Mouse (Mus musculus) Patski (cell line): ENCODE results near the gene Zfp940. TPM values are rescaled to one million over a fixed set of nuclear protein-coding genes. Genes with fewer than 3 reads are reported as not detected.

Experiments used
- ATAC-seq: fragments of 100-300 bp; one replicate; pipeline ENCODE4 v1.8.0; 2021
- CTCF ChIA-PET: fragments of 350-600 bp; sonication (Branson Sonifier 250); formaldehyde crosslinking; loops from one replicate; lab custom pipeline; 2022; ENCODE audit warnings: inconsistent platforms; lab: Charles Lee
- POLR2A ChIA-PET: fragments of 350-600 bp; sonication (Branson Sonifier 250); formaldehyde crosslinking; loops from one replicate; lab custom pipeline; 2022; ENCODE audit warnings: antibody characterized with exemption, inconsistent platforms; lab: Charles Lee
- DNase-seq: peaks from one replicate; pipeline ENCODE4 v3.0.0-alpha.2; 2011; ENCODE audit warnings: low read depth, low spot score
- H3K27me3 ChIP-seq: fragments of 371-371 bp; one replicate; pipeline ENCODE4 v1.5.1; 2021
- CTCF ChIP-seq: fragments of 100-300 bp; IDR thresholded peaks from one replicate; pipeline ENCODE4 v1.5.1; 2021
- in situ Hi-C: fragments of 300-500 bp; cut with MboI; formaldehyde crosslinking; loops from 3 replicates; pipeline ENCODE4 v1.11.1; 2018; ENCODE audit warnings: low pct_unique_long_range_greater_than_20kb, mixed read lengths
- polyA plus RNA-seq: library from polyadenylated mRNA; unstranded; gene quantifications from one replicate; pipeline ENCODE4 v1.2.3, GENCODE M21; 2021

Zfp940 gene
- polyA plus RNA-seq, 1 experiment from 2014 or later = 6.1 TPM

- ATAC-seq = no peak
- ChIA-PET CTCF (interaction anchor here (1.5 kb wide), 1 partner anchor 63 kb away, joined by 3 read pairs; no protein-coding TSS in a partner anchor), POLR2A (no interaction called here)
- DNase-seq = peak; percentile 25
- H3K27me3 ChIP-seq = no peaks in the 10 kb centered on the region
- in situ Hi-C loops = no loop called here
- TF ChIP-seq CTCF = no peak
Observed at GRCm38 (mm10) chr7:29844616-29845015, 8.9 kb downstream of the Zfp940 start.

GRCm38 (mm10) chr7:29842105-29842504 lies 11.4 kb downstream of the Zfp940 start:
- no peak for ATAC-seq
- DNase-seq = no peak
- H3K27me3 ChIP-seq = no peaks in the 10 kb centered on the region
- POLR2A ChIA-PET = no interaction called here
- in situ Hi-C loops = no loop called here
- no peak for TF ChIP-seq CTCF
- CTCF ChIA-PET = no interaction called here

GRCm38 (mm10) chr7:29839256-29839655 lies 14.2 kb downstream of the Zfp940 start:
- ChIA-PET CTCF (interaction anchor here (1.2 kb wide), 1 partner anchor 9 kb away, joined by 3 read pairs; no protein-coding TSS in a partner anchor), POLR2A (no interaction called here)
- no peak for TF ChIP-seq CTCF
- in situ Hi-C loops = no loop called here
- ATAC-seq (no peak), DNase-seq (no peak)
- H3K27me3 ChIP-seq = no peaks in the 10 kb centered on the region

GRCm38 (mm10) chr7:29836816-29837215 lies 16.7 kb downstream of the Zfp940 start:
- H3K27me3 ChIP-seq = no peaks in the 10 kb centered on the region
- ATAC-seq (no peak), DNase-seq (no peak)
- in situ Hi-C loops = no loop called here
- CTCF ChIA-PET = interaction anchor here (0.9 kb wide), 1 partner anchor 21 kb away, joined by 3 read pairs; the partner anchor contains the start of gene Zfp790
- POLR2A ChIA-PET = interaction anchor here (0.6 kb wide), 1 partner anchor 1265 kb away, joined by 3 read pairs; no protein-coding TSS in a partner anchor
- no peak for TF ChIP-seq CTCF

GRCm38 (mm10) chr7:29829804-29830203 lies 23.7 kb downstream of the Zfp940 start:
- no peak for TF ChIP-seq CTCF
- no peak for ATAC-seq
- no peaks in the 10 kb centered on the region for H3K27me3 ChIP-seq
- in situ Hi-C loops = no loop called here
- no peak for DNase-seq
- POLR2A ChIA-PET = no interaction called here
- CTCF ChIA-PET = interaction anchor here (1.0 kb wide), 1 partner anchor 58 kb away, joined by 3 read pairs; no protein-coding TSS in a partner anchor

DNA sequence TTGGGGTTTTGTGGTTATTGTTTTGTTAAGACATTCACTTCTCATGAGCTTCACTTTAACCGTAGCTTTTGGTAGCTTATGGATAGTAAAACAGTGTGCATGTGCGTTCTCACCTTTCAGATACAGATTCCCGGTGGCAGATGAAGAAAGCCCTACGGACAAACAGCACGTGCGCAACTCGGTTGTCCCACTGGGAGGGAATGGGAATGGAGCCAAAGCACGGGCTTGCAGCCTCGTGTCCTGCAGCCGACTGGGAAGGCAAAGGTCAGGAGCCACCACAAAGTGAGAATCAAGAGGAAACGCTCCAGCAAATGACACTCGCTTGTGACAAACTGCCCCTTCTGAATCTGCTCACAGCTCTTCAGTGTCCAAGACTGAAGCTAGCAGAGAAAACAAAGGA lies 25.5 kb downstream of the Zfp940 start:
- ATAC-seq (no peak), DNase-seq (no peak)
- no peaks in the 10 kb centered on the region for H3K27me3 ChIP-seq
- no peak for TF ChIP-seq CTCF
- ChIA-PET POLR2A (no interaction called here), CTCF (no interaction called here)
- in situ Hi-C loops = no loop called here

DNA sequence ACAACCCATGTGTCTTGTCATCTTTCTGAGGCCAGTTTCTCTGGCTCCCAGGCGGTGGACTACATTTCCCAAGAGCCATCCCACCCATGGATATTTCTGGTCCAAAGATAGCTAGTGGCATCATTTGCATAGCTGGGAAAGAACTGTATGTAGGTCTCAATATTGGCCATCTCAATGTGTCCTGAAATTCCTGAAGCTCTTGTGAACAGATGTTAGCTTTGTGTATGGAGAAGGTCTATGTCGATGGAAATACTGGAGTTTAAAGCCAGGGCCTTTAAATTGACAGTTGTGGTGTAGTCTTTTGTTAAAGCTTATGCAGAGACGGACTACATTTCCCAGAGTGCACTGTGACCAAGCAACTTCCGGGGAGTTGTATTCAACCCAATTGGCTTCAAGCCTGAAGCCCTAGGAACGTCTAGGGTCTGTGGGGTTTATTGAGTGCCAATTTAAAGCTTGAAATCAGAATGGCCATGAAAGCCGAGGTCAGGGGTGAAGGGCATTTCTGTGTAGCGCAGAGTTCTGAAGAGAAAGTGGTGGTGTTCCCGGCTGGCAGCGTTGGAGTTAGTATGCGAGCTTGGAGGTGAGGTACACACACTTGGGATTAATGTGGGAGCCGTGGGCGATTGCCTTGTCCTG lies 34.7 kb downstream of the Zfp940 start:
- CTCF ChIA-PET = interaction anchor here (0.7 kb wide), 1 partner anchor 50 kb away, joined by 3 read pairs; the partner anchor contains the start of gene Zfp84
- DNase-seq = peak; percentile 66
- no peaks in the 10 kb centered on the region for H3K27me3 ChIP-seq
- peak; percentile 70 for ATAC-seq
- TF ChIP-seq CTCF = no peak
- POLR2A ChIA-PET = no interaction called here
- in situ Hi-C loops = loop anchor here (5.0 kb wide), 1 partner anchor 89 kb away; the partner anchor contains the start of genes Zfp27 and Zfp383

- ATAC-seq (peak; percentile 88), DNase-seq (peak; percentile 85)
- POLR2A ChIA-PET = interaction anchor here (1.0 kb wide), 1 partner anchor 96 kb away, joined by 3 read pairs; no protein-coding TSS in a partner anchor
- CTCF ChIA-PET = interaction anchor here (1.2 kb wide), 1 partner anchor 20 kb away, joined by 3 read pairs; no protein-coding TSS in a partner anchor
- in situ Hi-C loops = loop anchor here (5.0 kb wide), 1 partner anchor 91 kb away; the partner anchor contains the start of genes Zfp27 and Zfp383
- no peak for TF ChIP-seq CTCF
- H3K27me3 ChIP-seq = no peaks in the 10 kb centered on the region
Observed at GRCm38 (mm10) chr7:29815910-29816429, 37.5 kb downstream of the Zfp940 start, which contains the start of gene Zfp790. Gene Zfp790 (plus strand): TSS chr7:29816114.

DNA sequence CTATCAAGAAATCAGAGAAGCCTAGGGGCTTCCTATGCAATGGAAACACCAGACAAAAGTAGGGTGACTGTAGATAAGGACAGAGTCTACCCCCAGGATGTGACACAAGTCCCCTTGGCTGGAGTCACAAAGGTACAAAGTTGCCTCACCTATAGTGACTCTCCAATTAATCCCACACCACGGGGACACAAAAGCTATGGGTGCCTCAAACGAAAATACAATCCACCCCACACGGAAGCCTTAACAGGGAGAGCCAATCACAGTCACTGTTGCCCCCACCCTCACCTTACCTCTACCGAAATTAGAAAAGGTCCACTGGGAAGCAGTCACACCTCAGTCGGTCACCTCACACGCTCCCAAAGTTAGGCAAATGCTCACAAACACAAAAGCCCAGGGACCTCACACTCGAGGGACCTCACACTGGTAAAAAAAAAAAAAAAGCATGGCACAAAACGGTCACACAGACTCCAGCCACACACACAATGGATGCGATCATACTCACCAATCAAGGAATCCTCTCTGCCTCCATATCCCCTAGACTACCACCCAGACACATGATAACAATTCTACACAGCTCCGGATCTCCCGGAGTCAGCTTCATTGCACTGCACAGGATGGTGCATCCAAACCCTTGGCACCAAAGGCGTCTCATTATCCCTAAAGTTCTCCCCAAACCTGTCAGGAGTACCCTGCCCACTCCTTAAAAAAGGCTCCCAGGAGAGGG lies 38.2 kb downstream of the Zfp940 start:
- in situ Hi-C loops = loop anchor here (5.0 kb wide), 1 partner anchor 92 kb away; the partner anchor contains the start of genes Zfp27 and Zfp383
- DNase-seq (no peak), ATAC-seq (peak; percentile 10)
- ChIA-PET POLR2A (no interaction called here), CTCF (interaction anchor here (1.2 to 1.3 kb wide), 2 partner anchors 11 to 21 kb away, joined by 3 read pairs; no protein-coding TSS in a partner anchor)
- TF ChIP-seq CTCF = no peak
- no peaks in the 10 kb centered on the region for H3K27me3 ChIP-seq

- ChIA-PET CTCF (interaction anchor here (1.3 kb wide), 1 partner anchor 10 kb away, joined by 3 read pairs; no protein-coding TSS in a partner anchor), POLR2A (no interaction called here)
- ATAC-seq (no peak), DNase-seq (no peak)
- no peak for TF ChIP-seq CTCF
- H3K27me3 ChIP-seq = no peaks in the 10 kb centered on the region
- in situ Hi-C loops = no loop called here
Observed at GRCm38 (mm10) chr7:29814381-29814780, 39.1 kb downstream of the Zfp940 start.
